Mouse (Mus musculus) urinary bladder, postnatal 36 days (tissue): ENCODE results near the gene Hecw2.
A peak's percentile ranks its signal among the peaks of the same experiment; 100 is the strongest.

Experiments used
- DNase-seq, 2 experiments: peaks; one replicate each; pipeline ENCODE4 v3.0.0; 2022; ENCODE audit warnings: low spot score in 2 of 2, mixed read lengths in 1 of 2

Hecw2 gene

GRCm38 (mm10) chr1:54194954-54195305, at the start of gene Hecw2:
Hecw2 (minus strand) TSS chr1:54195168.
- DNase-seq = peak; percentile 2 to 6

- no peak for DNase-seq
These were observed 47.8 kb upstream of the Hecw2 start for GRCm38 (mm10) chr1:54242722-54243121.

GRCm38 (mm10) chr1:54220273-54220672, 25.3 kb upstream of the Hecw2 start:
- DNase-seq = no peak

- DNase-seq = peak; percentile 8 to 9
These were observed 600 bp downstream of the Hecw2 start for GRCm38 (mm10) chr1:54194183-54194953.

GRCm38 (mm10) chr1:54193191-54193770, 1.7 kb downstream of the Hecw2 start:
- DNase-seq = no peak

- DNase-seq = no peak
These were observed 7.4 kb downstream of the Hecw2 start for GRCm38 (mm10) chr1:54187579-54187978.

GRCm38 (mm10) chr1:54186347-54186746, 8.6 kb downstream of the Hecw2 start:
- DNase-seq = no peak

GRCm38 (mm10) chr1:54180663-54181062, 14.3 kb downstream of the Hecw2 start:
- DNase-seq = no peak

- no peak for DNase-seq
These were observed 15.8 kb downstream of the Hecw2 start for GRCm38 (mm10) chr1:54179179-54179578.

- no peak for DNase-seq
These were observed 18.4 kb downstream of the Hecw2 start for GRCm38 (mm10) chr1:54176592-54176991.

GRCm38 (mm10) chr1:54168014-54168413, 27.0 kb downstream of the Hecw2 start:
- no peak for DNase-seq

- DNase-seq = no peak
These were observed 35.4 kb downstream of the Hecw2 start for GRCm38 (mm10) chr1:54159531-54159930.

- DNase-seq = no peak
These were observed 41.7 kb downstream of the Hecw2 start for GRCm38 (mm10) chr1:54153216-54153786.

GRCm38 (mm10) chr1:54145106-54145505, 49.9 kb downstream of the Hecw2 start:
- DNase-seq = no peak

GRCm38 (mm10) chr1:54133802-54134436, 61.0 kb downstream of the Hecw2 start:
- no peak for DNase-seq

GRCm38 (mm10) chr1:54128714-54129431, 66.1 kb downstream of the Hecw2 start:
- DNase-seq = no peak

- no peak for DNase-seq
These were observed 67.8 kb downstream of the Hecw2 start for GRCm38 (mm10) chr1:54126991-54127742.

GRCm38 (mm10) chr1:54122551-54122950, 72.4 kb downstream of the Hecw2 start:
- DNase-seq = no peak

GRCm38 (mm10) chr1:54121071-54121730, 73.8 kb downstream of the Hecw2 start:
- no peak for DNase-seq

GRCm38 (mm10) chr1:54119638-54120320, 75.2 kb downstream of the Hecw2 start:
- DNase-seq = no peak
